In genomic region chr9:85551871-85552270, GRCm38 (mm10) we compare ENCODE assay signal across 24 mouse cellular contexts.
DNase-seq lines count a peak whose midpoint lies in the region; ATAC-seq lines count a peak whose summit lies in the region.
"Had no signal": no experiment of that assay in that cellular context is flagged by ENCODE, and none has a peak within 500 bp of the region (broad histone marks: within the 10 kb centered on the region; RNA-seq: fewer than 3 reads in every experiment).

No protein-coding gene starts in this region.

- no peaks in the 10 kb centered on the region for H3K4me1 ChIP-seq in hindbrain, embryonic 13.5 days (replicated peaks)
- H3K4me1 ChIP-seq: hindbrain, embryonic 15.5 days; kidney, embryonic 15.5 days; liver, embryonic 12.5 days had no signal

- peak; percentile 9 to 15 for DNase-seq in heart, adult 18-20 months
- no peak for DNase-seq in heart, adult 9 months (ENCODE audit: low spot score in 2 of 2)
- DNase-seq in NIH3T3 (ENCODE audit: low read depth): peak; percentile 14
- DNase-seq in adrenal gland, postnatal 14 days: peak; percentile 5
- no peak for DNase-seq in embryo, embryonic 10.5 days (ENCODE audit: low spot score)
- DNase-seq: cerebellum, adult 11-12 months; cerebellum, postnatal 25 days; heart, postnatal 14 days; lung, embryonic 14.5 days; midbrain, embryonic 14.5 days; retina, postnatal 1 day; right cerebral cortex, postnatal 4 days had no signal

- WGBS in hindbrain, embryonic 13.5 days: 15% methylated on average over 1 of the region's 1 CpGs

- no peak overlapping the region for H3K4me2 ChIP-seq in hindbrain, embryonic 13.5 days
- H3K4me2 ChIP-seq: heart, embryonic 11.5 days; hindbrain, embryonic 15.5 days; kidney, embryonic 15.5 days; liver, embryonic 12.5 days; lung, embryonic 14.5 days had no signal

- peak; percentile 39; the same call in 1 of the 2 replicates for ATAC-seq in megakaryocyte progenitor cell, adult 5-6 weeks (replicated peaks; ENCODE audit: poor library complexity)
- ATAC-seq in hindbrain, embryonic 13.5 days (ENCODE audit: low FRiP score): no peak
- ATAC-seq: CD4-positive, CD25-positive, alpha-beta regulatory T cell, adult 4 months; forebrain, embryonic 16.5 days; liver, embryonic 12.5 days had no signal

- H3K9me3 ChIP-seq in hindbrain, embryonic 13.5 days: no peaks in the 10 kb centered on the region
- H3K9me3 ChIP-seq: hindbrain, embryonic 15.5 days; kidney, embryonic 15.5 days; liver, embryonic 12.5 days had no signal

- no peaks in the 10 kb centered on the region for H3K36me3 ChIP-seq in hindbrain, embryonic 13.5 days
- H3K36me3 ChIP-seq: G1E; hindbrain, embryonic 15.5 days; kidney, embryonic 15.5 days; liver, embryonic 12.5 days had no signal

- no peak overlapping the region for H3K27ac ChIP-seq in hindbrain, embryonic 13.5 days
- H3K27ac ChIP-seq: hindbrain, embryonic 15.5 days; kidney, embryonic 15.5 days; left cerebral cortex, adult 2 months; liver, embryonic 12.5 days had no signal

- no peak overlapping the region for H3K4me3 ChIP-seq in hindbrain, embryonic 13.5 days
- H3K4me3 ChIP-seq: erythroblast, embryonic 14.5 days; hindbrain, embryonic 15.5 days; kidney, embryonic 15.5 days; left cerebral cortex, adult 2 months; liver, embryonic 12.5 days; myocyte had no signal

- H3K27me3 ChIP-seq in hindbrain, embryonic 13.5 days: no peaks in the 10 kb centered on the region
- H3K27me3 ChIP-seq: hindbrain, embryonic 15.5 days; kidney, embryonic 15.5 days; liver, embryonic 12.5 days had no signal

- no peak overlapping the region for H3K9ac ChIP-seq in hindbrain, embryonic 13.5 days
- H3K9ac ChIP-seq: hindbrain, embryonic 15.5 days; kidney, embryonic 15.5 days; liver, embryonic 12.5 days; lung, embryonic 14.5 days had no signal

Comparison
In these comparisons a context has a peak if more than half of its experiments do, and no peak if none do; other contexts are left out.
1. DNase-seq: peak in heart, adult 18-20 months (2 of 2), NIH3T3 (single experiment) and adrenal gland, postnatal 14 days (single experiment); none in heart, adult 9 months (0 of 2) and embryo, embryonic 10.5 days (single experiment).